ENCODE assay signal across 9 mouse cellular contexts in genomic region chr11:85837648-85838423, GRCm38 (mm10). TPM values are rescaled to one million over a fixed set of nuclear protein-coding genes. Genes with fewer than 3 reads are reported as not detected.
DNase-seq lines count a peak whose midpoint lies in the region; ATAC-seq and TF ChIP-seq lines count a peak whose summit lies in the region.
"Had no signal": no experiment of that assay in that cellular context is flagged by ENCODE, and none has a peak within 500 bp of the region (broad histone marks: within the 10 kb centered on the region; RNA-seq: fewer than 3 reads in every experiment).

No protein-coding gene starts in this region.

- no peak for DNase-seq in kidney, postnatal 25 days
- no peak for DNase-seq in hindbrain, postnatal 0 days (ENCODE audit: low spot score)
- peak; percentile 41 for DNase-seq in midbrain, embryonic 14.5 days
- DNase-seq in thymus, adult 18-20 months: no peak
- no peak for DNase-seq in layer of hippocampus, postnatal 25 days (ENCODE audit: extremely low spot score in 1 of 2, low spot score in 1 of 2)

- peak overlapping the region; percentile 75 for H3K4me3 ChIP-seq in kidney, embryonic 15.5 days (replicated peaks)
- peak overlapping the region; percentile 54 for H3K4me3 ChIP-seq in embryonic facial prominence, embryonic 12.5 days
- H3K4me3 ChIP-seq in hindbrain, postnatal 0 days (ENCODE audit: low read length): peak overlapping the region; percentile 22
- peak overlapping the region; percentile 14; the same call in 1 of the 2 replicates for H3K4me3 ChIP-seq in midbrain, embryonic 14.5 days (replicated peaks; ENCODE audit: low read depth, low read length)

- peaks cover 87% of the 10 kb centered on the region for H3K27me3 ChIP-seq in kidney, embryonic 15.5 days
- peaks cover 39% of the 10 kb centered on the region for H3K27me3 ChIP-seq in embryonic facial prominence, embryonic 12.5 days
- peaks cover 78% of the 10 kb centered on the region for H3K27me3 ChIP-seq in hindbrain, postnatal 0 days (ENCODE audit: insufficient read depth, low read length)
- H3K27me3 ChIP-seq in midbrain, embryonic 14.5 days (ENCODE audit: control insufficient read depth, insufficient read depth, low read length): peaks cover 90% of the 10 kb centered on the region

- H3K27ac ChIP-seq in kidney, embryonic 15.5 days: peak overlapping the region; percentile 92
- H3K27ac ChIP-seq in embryonic facial prominence, embryonic 12.5 days: peak overlapping the region; percentile 98
- H3K27ac ChIP-seq in hindbrain, postnatal 0 days: no peak overlapping the region
- no peak overlapping the region for H3K27ac ChIP-seq in midbrain, embryonic 14.5 days (replicated peaks; ENCODE audit: low read depth, low read length)

- no peaks in the 10 kb centered on the region for H3K9me3 ChIP-seq in kidney, embryonic 15.5 days (replicated peaks)
- no peaks in the 10 kb centered on the region for H3K9me3 ChIP-seq in embryonic facial prominence, embryonic 12.5 days
- H3K9me3 ChIP-seq in hindbrain, postnatal 0 days (ENCODE audit: low read length): no peaks in the 10 kb centered on the region
- no peaks in the 10 kb centered on the region for H3K9me3 ChIP-seq in midbrain, embryonic 14.5 days (ENCODE audit: control insufficient read depth, low read length)

- H3K36me3 ChIP-seq in kidney, embryonic 15.5 days: peaks cover 9% of the 10 kb centered on the region; the same call in 1 of the 2 replicates
- peaks cover 25% of the 10 kb centered on the region for H3K36me3 ChIP-seq in embryonic facial prominence, embryonic 12.5 days
- H3K36me3 ChIP-seq in hindbrain, postnatal 0 days (ENCODE audit: insufficient read depth, low read length): no peaks in the 10 kb centered on the region
- H3K36me3 ChIP-seq in midbrain, embryonic 14.5 days (ENCODE audit: control insufficient read depth, insufficient read depth, low read length): no peaks in the 10 kb centered on the region

- peak overlapping the region; percentile 87 for H3K9ac ChIP-seq in kidney, embryonic 15.5 days
- H3K9ac ChIP-seq in embryonic facial prominence, embryonic 12.5 days: peak overlapping the region; percentile 99
- 0 out of 2 replicates have a peak overlapping the region, but pooled peaks have one; percentile 9 for H3K9ac ChIP-seq in hindbrain, postnatal 0 days (replicated peaks; ENCODE audit: low read length)
- H3K9ac ChIP-seq in midbrain, embryonic 14.5 days (replicated peaks; ENCODE audit: low read length): peak overlapping the region; percentile 16; the same call in 1 of the 2 replicates

- TF ChIP-seq CTCF in hindbrain, postnatal 0 days (IDR thresholded peaks at IDR 0.05; ENCODE audit: low read depth): no peak

- peaks cover 67% of the 10 kb centered on the region for H3K4me1 ChIP-seq in kidney, embryonic 15.5 days
- H3K4me1 ChIP-seq in embryonic facial prominence, embryonic 12.5 days: peaks cover 22% of the 10 kb centered on the region; the same call in 1 of the 2 replicates
- no peaks in the 10 kb centered on the region for H3K4me1 ChIP-seq in hindbrain, postnatal 0 days (ENCODE audit: insufficient read depth, low read length)
- H3K4me1 ChIP-seq in midbrain, embryonic 14.5 days (ENCODE audit: control insufficient read depth, insufficient read depth, low read length): peaks cover 9% of the 10 kb centered on the region; the same call in 1 of the 2 replicates

- no peak for ATAC-seq in kidney, embryonic 15.5 days (replicated peaks; ENCODE audit: low FRiP score)
- no peak for ATAC-seq in embryonic facial prominence, embryonic 12.5 days (ENCODE audit: insufficient number of reproducible peaks, insufficient read depth, low FRiP score, low TSS enrichment)
- no peak for ATAC-seq in hindbrain, postnatal 0 days
- no peak for ATAC-seq in midbrain, embryonic 14.5 days (ENCODE audit: low FRiP score, low TSS enrichment)
- no peak for ATAC-seq in monocyte, adult 5-6 weeks (replicated peaks; ENCODE audit: insufficient number of reproducible peaks, low FRiP score, low TSS enrichment, poor library complexity, severe bottlenecking)

- 3% methylated on average over 67 of the region's 67 CpGs for WGBS in kidney, embryonic 15.5 days
- under 1% methylated on average over 64 of the region's 67 CpGs for WGBS in embryonic facial prominence, embryonic 12.5 days
- 1% methylated on average over 51 of the region's 67 CpGs for WGBS in hindbrain, postnatal 0 days
- 1% methylated on average over 67 of the region's 67 CpGs for WGBS in midbrain, embryonic 14.5 days

- H3K4me2 ChIP-seq in kidney, embryonic 15.5 days: peak overlapping the region; percentile 92
- H3K4me2 ChIP-seq in embryonic facial prominence, embryonic 12.5 days (replicated peaks): peak overlapping the region; percentile 72
- peak overlapping the region; percentile 29 for H3K4me2 ChIP-seq in hindbrain, postnatal 0 days (ENCODE audit: low read depth, low read length)
- peak overlapping the region; percentile 24; the same call in 1 of the 2 replicates for H3K4me2 ChIP-seq in midbrain, embryonic 14.5 days (ENCODE audit: low read length)

RNA-seq across cellular contexts. Expression of gene Tbx2, which starts 5.5 kb away (rescaled TPM):
- polyA plus RNA-seq in kidney, embryonic 15.5 days (2015; fragmentation: Nextera tagmentation; extraction: Ambion mirVana): 11.2 and 11.4 TPM in 2 replicates
- polyA plus RNA-seq in embryonic facial prominence, embryonic 12.5 days (2016; fragmentation: Nextera tagmentation; extraction: Ambion mirVana): 20.5 and 21.6 TPM in 2 replicates
- 3.6 and 7.9 TPM in 2 replicates for total RNA-seq in hindbrain, postnatal 0 days (2014; rRNA removed)
- polyA plus RNA-seq in hindbrain, postnatal 0 days (2015; fragmentation: Nextera tagmentation; extraction: Ambion mirVana): 0.70 and 0.86 TPM in 2 replicates
- polyA plus RNA-seq in midbrain, embryonic 14.5 days (2014; fragmentation: Nextera tagmentation; extraction: Ambion mirVana): 0.69 and 0.83 TPM in 2 replicates
- total RNA-seq in monocyte, adult 5-6 weeks (2017): 0.19 to 0.95 TPM (median 0.21 TPM) in 3 replicates
- total RNA-seq in layer of hippocampus, postnatal 25 days (2021): 1 to 10 TPM; 1.7 to 3.0 TPM

RNA-seq across cellular contexts. Expression of gene Gm11444, which starts 12.3 kb away (rescaled TPM):
- not detected in 2 replicates for polyA plus RNA-seq in kidney, embryonic 15.5 days (2015; fragmentation: Nextera tagmentation; extraction: Ambion mirVana)
- 0.43 TPM in 1 of 2 replicates, not detected in the other for polyA plus RNA-seq in embryonic facial prominence, embryonic 12.5 days (2016; fragmentation: Nextera tagmentation; extraction: Ambion mirVana)
- total RNA-seq in hindbrain, postnatal 0 days (2014; rRNA removed): not detected in 2 replicates
- polyA plus RNA-seq in hindbrain, postnatal 0 days (2015; fragmentation: Nextera tagmentation; extraction: Ambion mirVana): not detected in 2 replicates
- polyA plus RNA-seq in midbrain, embryonic 14.5 days (2014; fragmentation: Nextera tagmentation; extraction: Ambion mirVana): not detected in 2 replicates
- total RNA-seq in monocyte, adult 5-6 weeks (2017): not detected in 3 replicates
- not detected for total RNA-seq in layer of hippocampus, postnatal 25 days (2021)
- total RNA-seq: heart, postnatal 10 days had no signal

RNA-seq across cellular contexts. Expression of gene Tbx4, which starts 48.4 kb away (rescaled TPM):
- 0.36 and 0.56 TPM in 2 replicates for polyA plus RNA-seq in kidney, embryonic 15.5 days (2015; fragmentation: Nextera tagmentation; extraction: Ambion mirVana)
- polyA plus RNA-seq in embryonic facial prominence, embryonic 12.5 days (2016; fragmentation: Nextera tagmentation; extraction: Ambion mirVana): 2.2 and 2.4 TPM in 2 replicates
- 0.18 and 0.47 TPM in 2 replicates for total RNA-seq in hindbrain, postnatal 0 days (2014; rRNA removed)
- polyA plus RNA-seq in hindbrain, postnatal 0 days (2015; fragmentation: Nextera tagmentation; extraction: Ambion mirVana): 0.20 and 0.23 TPM in 2 replicates
- polyA plus RNA-seq in midbrain, embryonic 14.5 days (2014; fragmentation: Nextera tagmentation; extraction: Ambion mirVana): 0.21 and 0.22 TPM in 2 replicates
- total RNA-seq in monocyte, adult 5-6 weeks (2017): not detected in 3 replicates
- under 1 TPM; 0.32 to 0.35 TPM for total RNA-seq in layer of hippocampus, postnatal 25 days (2021)

Comparison
In these comparisons a context has a peak if more than half of its experiments do, and no peak if none do; other contexts are left out.
1. H3K27ac ChIP-seq: peak in kidney, embryonic 15.5 days (single experiment) and embryonic facial prominence, embryonic 12.5 days (single experiment); none in hindbrain, postnatal 0 days (single experiment) and midbrain, embryonic 14.5 days (single experiment).
2. H3K4me2 ChIP-seq: peak in every context shown above with its lines; median percentile 92 in kidney, embryonic 15.5 days; 72 in embryonic facial prominence, embryonic 12.5 days; 29 in hindbrain, postnatal 0 days; 24 in midbrain, embryonic 14.5 days.
3. H3K4me3 ChIP-seq: peak in every context shown above with its lines; median percentile 75 in kidney, embryonic 15.5 days; 54 in embryonic facial prominence, embryonic 12.5 days; 22 in hindbrain, postnatal 0 days; 14 in midbrain, embryonic 14.5 days.
4. H3K9ac ChIP-seq: peak in every context shown above with its lines; median percentile 99 in embryonic facial prominence, embryonic 12.5 days; 87 in kidney, embryonic 15.5 days; 16 in midbrain, embryonic 14.5 days; 9 in hindbrain, postnatal 0 days.